Mouse (Mus musculus) gastrocnemius, adult 2 months (tissue): ENCODE data around the gene Kctd12b. TPM values are rescaled to one million over a fixed set of nuclear protein-coding genes. Genes with fewer than 3 reads are reported as not detected.

Experiments
- DNase-seq: peaks from one replicate; pipeline ENCODE4 v3.0.0; 2022
- H3K27ac ChIP-seq: fragments of 200-600 bp; 2 replicates; pipeline ENCODE4 v1.8.1; 2022; ENCODE audit warnings: mild to moderate bottlenecking
- H3K4me3 ChIP-seq: fragments of 200-600 bp; 2 replicates; pipeline ENCODE4 v1.8.1; 2022; ENCODE audit warnings: mild to moderate bottlenecking, moderate library complexity
- CTCF ChIP-seq: fragments of 200-600 bp; IDR thresholded peaks from 2 replicates; pipeline ENCODE4 v1.8.1; 2022; ENCODE audit warnings: antibody characterized with exemption, mild to moderate bottlenecking, moderate library complexity
- intact Hi-C: fragments of 180-260 bp; cut with DNase I; formaldehyde crosslinking; loops from one replicate; pipeline ENCODE4 v1.15.1; 2025
- total RNA-seq, 2 experiments: library from RNA; stranded (reverse); gene quantifications; 2 replicates each; pipeline ENCODE4 v1.2.3; 2021

Gene Kctd12b
- total RNA-seq, 2 experiments from 2014 or later, result 1.3 to 1.8 TPM

- intact Hi-C loops, result loop anchor here (5.0 kb wide), 1 partner anchor 71 kb away; no protein-coding TSS in a partner anchor
- no peak overlapping the region for H3K4me3 ChIP-seq
- TF ChIP-seq CTCF, result peak; percentile 61
- H3K27ac ChIP-seq, result no peak overlapping the region
- DNase-seq, result no peak
These were observed 59.9 kb downstream of the Kctd12b start for GRCm38 (mm10) chrX:153636247-153636646.

Other genes starting within 250 kb of the Kctd12b start
- 10 to 100 TPM; 18.8 to 19.5 TPM for gene Ubqln2, start 198.2 kb downstream of the Kctd12b start, total RNA-seq
- not detected for gene Cypt3, start 137.8 kb downstream of the Kctd12b start, total RNA-seq
- 10 to 100 TPM; 20.4 to 24.4 TPM for gene Nbdy, start 27.2 kb upstream of the Kctd12b start, total RNA-seq
- not detected for gene Spin2c, start 135.8 kb upstream of the Kctd12b start, total RNA-seq